Mouse (Mus musculus) 3T3-L1 (cell line): ENCODE data around the gene Stx18.
A peak's percentile ranks its signal among the peaks of the same experiment; 100 is the strongest.

Source experiments
- DNase-seq: peaks from one replicate; pipeline ENCODE4 v3.0.0-alpha.2; 2015; ENCODE audit warnings: low read depth, low spot score

Gene Stx18

DNA sequence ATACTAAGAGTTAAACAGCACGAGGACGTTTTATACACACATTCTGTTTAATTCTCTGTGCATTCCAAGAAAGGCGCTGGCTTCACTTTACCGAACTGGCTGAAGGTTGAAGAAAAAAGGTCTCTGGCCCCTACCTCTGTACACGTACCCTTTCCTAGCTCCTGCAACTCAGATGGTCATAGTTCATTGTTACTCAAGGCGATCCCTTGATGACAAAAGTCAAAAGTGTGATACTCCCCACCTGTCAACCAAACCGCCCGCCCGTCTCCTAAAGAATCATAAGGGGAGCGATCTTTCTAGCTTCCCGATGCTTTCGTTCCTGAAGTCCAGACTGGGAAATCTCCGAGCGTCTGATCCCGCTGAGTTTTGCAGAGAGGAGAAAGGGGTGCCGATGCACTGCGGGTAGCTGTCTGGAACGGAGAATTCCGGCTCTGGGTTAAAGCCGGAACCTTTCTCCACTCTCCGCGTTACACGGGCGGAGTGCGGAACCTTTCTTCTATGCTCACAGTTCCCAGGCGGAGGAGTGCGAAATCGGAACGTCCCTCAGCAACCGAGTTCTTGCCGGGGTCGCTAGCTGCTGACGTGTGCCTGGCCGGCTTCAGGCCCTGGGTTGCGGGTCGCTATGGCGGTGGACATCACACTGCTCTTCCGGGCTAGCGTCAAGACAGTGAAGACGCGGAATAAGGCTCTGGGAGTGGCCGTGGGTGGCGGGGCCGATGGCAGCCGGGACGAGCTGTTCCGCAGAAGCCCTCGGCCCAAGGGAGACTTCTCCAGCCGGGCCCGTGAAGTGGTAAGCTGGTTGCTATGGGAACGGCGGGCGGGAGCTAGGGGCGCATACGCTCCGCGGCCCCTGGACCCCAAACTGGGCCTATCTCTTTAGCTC, at the start of gene Stx18:
Gene Stx18, plus strand, starts transcription at position 33 of the 883 bp plus-strand sequence.
- peak; percentile 96 for DNase-seq

DNA sequence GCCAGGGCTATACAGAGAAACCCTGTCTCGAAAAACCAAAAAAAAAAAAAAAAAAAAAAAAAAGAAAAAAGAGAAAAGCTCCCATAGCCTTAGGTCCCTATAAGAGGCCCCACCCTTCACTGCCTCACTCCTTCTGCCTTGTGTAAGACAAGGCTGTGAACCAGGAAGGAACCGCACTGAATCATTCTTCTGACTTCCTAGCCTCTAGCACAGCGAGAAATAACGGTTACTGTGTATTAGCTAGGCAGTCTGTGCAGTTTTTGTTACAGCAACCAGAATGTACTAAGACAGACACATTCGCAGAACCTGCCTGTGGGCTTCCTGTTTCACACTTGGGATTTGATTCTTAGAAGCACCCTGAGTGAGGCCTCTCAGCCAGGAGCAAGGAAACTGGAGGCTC, 46.2 kb upstream of the Stx18 start:
- DNase-seq: peak; percentile 23

DNA sequence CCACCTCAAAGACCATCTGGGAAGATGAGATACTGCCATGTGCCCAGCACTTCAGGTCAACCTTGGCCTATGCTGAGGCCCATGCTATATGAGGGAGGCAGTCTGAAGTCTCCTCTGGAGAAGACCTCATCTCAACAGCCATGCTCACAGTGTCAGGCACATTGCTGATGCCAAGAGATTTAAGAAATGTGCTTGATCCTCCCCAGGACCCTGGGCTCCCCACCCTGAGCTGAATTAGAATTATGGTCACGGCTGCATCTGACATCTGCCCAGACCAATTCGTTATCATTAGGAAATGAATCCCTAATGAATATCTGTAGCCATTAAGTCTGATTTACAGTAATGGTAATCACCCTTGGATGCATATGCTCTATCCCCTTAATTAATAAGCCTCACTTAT, 39.7 kb upstream of the Stx18 start:
- DNase-seq: no peak

DNA sequence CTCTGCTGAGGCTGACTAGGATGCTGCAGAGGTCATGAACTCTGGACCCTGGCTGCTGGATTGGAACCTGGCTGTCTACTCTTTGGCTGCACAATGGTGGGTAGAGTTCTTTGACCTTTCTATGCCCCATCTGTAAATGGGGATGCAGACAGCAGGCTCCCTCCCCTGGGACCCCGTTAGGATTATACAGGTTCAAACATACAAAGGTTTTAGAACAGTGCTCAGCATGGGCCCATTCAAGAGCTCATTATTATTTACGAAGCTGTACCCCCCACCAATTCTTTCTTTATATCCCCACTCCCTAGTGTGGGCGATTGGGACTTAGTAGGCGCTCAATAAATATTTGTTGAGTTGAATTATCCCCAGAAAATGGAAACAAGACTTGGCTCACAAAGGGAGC, 36.0 kb upstream of the Stx18 start:
- no peak for DNase-seq

DNA sequence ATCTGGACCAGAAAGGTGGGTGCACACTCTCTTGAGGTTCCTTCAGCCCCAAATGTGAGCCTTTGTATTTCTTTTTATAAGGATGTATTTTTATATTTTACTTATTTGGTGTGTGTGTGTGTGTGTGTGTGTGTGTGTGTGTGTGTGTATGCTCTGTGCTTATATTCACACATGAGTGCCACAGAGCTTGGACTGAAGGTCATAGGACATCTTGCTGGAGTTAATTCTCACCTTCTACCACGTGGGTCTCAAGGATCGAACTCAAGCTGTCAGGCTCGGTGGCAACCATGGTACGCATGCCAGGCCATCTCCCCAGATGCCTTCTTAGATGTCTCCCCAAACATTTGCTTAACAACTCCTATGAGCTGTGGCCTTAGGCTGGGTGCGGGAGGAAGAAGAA, 33.8 kb upstream of the Stx18 start:
- no peak for DNase-seq

DNA sequence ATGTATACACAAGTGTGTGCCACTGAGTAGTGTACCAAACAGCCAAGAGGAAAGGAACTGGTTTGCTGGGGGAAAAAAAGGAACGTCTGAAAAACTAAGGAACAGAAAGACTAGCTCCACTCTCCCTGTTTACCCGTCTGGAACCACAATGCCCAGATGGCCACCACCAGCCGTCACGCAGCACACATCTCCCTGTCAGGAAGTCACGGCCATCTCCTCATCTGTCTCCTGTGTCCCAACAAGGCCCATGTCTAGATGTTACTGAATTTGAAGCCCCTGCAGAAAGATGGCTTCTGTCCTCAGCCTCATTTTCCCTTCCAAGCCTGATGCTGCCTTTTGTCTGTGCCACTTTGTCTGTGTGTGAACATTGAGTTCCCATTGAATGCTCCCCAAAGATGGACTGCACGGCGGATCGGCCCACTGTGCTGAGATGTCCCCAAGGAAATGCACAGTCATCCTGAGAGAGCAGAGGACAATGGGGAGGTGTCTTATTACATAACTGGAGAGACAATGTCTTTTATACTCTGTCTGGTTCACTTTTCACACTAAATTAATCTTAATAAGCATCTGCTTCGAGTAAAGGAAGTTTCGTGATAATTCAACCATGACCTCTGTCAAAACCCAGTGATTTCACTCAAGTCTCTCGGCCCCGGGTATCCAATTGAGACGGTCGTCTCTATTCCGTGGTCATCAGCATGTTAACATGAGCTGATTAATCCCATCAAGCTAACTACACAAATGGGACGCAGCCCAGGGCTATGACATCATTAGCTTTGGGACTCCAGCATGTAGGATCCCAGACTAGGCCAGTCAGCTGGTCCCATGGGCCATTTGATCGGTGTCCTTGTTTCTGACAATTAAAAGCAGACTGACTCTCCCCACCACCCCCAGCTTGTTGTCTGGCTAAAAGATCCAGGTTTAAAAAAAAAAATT, 31.9 kb upstream of the Stx18 start:
- DNase-seq: no peak

DNA sequence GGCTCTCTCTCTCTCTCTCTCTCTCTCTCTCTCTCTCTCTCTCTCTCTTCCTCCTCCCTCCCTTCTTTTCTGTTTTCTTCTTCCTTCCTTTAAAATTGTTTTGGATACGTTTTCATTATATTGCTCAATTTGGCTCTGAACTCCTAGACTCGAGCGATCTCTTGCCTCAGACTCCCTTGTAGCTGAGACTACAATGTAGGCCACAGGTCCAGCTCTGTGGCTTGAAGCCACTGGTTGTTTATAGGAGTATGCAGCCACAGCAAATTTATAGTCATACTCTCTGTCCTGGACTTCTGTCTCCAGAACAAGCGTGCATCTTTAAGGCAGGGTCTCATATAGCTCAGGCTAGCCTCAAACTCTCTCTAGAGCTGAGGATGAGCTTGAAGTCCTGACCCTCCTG, 29.5 kb upstream of the Stx18 start:
- DNase-seq: no peak

DNA sequence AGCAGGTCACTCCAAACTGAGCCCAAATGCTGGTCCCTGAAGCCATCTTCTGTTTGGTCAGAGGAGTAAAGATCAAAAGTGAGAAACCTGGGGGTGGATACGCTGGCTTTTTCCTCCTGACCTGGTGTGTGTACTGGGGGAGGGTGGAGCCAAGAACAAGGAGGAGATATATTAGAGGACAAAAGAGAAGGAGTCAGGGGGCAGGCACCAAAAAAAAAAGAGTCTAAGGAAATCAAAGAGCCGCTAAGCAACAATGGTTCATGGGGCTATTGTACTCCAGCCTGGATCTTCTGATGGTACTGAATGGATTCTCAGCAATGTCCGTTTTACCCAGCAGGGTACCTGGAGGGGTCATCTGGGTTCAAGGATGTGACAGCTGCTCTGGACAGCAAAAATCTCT, 23.6 kb upstream of the Stx18 start:
- DNase-seq: no peak

DNA sequence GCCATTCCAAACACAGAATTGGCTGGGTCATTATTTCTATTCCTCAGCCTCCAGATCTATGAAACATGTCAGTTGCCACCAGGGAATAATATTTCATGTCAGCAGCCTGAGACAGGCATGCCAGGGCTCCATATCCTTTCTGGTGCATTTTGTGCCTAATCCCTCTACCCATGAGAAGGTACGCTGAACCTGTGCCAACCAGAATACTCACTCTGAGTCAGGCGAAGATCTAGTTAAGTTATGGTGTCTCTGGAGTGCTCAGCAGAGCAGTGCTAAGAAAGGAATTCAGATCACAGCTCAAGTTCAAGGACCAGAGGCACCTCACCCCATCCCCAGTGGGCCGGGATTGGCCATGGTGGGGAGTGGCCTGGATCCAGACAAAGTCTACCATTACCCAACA, 21.6 kb upstream of the Stx18 start:
- DNase-seq: peak; percentile 91

DNA sequence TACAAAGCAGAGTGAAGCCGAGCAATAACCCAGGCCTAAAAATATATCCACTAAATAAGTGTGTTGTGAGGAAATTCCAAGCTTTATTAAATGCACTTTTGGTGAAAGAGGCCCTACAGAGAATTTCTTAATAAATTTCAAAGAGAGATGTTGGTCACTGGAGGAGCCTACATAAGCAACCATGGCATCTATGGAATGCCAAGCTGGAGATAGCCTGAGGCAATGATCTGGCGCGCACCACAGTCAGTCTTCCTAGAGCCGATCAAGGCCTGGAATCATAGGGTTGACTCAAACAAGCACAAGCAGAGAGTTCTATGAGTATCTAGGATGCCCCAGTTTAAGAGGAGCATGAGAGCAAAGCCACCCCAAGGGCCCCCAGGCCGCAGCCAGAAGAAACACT, 10.9 kb upstream of the Stx18 start:
- DNase-seq: peak; percentile 86

DNA sequence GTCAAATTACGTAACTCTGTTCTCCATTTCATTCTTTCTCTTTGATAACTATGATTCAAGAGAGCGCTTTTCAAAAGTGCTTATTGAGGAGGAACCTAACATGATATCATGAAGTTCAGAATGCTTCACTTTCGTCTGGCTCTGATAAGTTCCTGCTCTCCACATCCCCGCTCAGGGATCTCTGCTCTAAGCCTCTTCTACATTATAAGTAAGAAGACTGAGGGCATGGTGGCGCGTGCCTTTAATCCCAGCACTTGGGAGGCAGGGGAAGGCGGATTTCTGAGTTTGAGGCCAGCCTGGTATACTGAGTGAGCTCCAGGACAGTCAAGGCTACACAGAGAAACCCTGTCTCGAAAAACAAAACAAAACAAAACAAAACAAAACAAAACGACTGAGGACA, 268 bp upstream of the Stx18 start:
- DNase-seq: peak; percentile 18

DNA sequence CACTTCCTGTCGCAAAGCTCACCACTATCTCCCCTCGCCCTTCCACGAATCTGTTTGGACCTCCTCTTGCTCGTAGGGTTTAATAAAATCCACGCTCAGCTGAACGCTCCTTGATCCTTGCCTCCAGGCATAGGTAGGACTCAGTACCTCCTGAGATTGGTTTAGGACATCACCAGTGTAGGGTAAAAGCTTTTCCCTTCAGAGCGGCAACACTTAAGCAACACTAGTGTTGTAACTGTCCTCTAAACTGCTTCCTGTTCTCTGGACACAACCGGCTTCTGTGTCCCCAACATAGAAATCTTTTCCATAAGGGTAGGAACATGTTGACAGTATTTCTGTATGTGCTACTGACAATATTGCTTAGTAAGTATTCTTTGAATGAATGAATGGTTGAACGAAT, 1.3 kb downstream of the Stx18 start:
- DNase-seq: no peak

DNA sequence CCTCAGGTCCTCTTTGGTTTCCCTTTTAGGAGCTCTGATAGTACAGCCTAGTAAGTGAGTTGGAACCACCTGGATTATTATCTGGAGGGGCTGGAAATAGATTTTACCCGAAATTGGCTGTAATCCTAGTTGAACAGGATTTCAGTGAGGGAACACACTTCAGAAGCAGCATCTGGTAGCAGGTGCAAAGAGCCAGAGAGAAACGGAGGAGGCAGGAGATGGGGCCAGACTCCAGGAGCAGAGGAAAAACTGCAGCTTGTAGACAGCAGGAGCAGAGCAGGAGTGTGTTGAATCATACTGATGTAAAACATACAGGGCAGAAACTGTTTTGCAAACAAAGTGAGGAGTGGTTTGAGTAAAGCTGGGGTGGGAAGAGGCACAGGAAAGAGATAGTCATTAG, 6.4 kb downstream of the Stx18 start:
- DNase-seq: no peak

DNA sequence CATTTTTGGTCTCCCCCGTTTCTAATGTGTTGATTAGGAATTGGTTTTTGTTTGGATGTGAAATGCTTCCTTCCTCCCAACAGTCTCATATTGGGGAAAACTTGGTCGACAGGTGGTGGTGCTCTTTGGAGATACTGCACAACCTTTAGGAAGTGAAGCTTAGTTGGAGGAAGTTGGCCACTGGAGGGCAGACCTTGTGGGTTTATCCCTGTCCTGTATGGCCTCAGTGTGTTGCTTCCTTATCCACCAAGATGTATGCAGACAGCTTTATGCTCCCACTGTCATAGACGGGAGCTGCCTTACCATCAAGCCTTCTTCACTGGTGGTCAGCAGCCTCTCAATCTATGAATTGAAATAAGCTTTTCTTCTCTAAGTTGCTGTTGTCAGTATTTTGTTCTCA, 9.6 kb downstream of the Stx18 start:
- peak; percentile 9 for DNase-seq

DNA sequence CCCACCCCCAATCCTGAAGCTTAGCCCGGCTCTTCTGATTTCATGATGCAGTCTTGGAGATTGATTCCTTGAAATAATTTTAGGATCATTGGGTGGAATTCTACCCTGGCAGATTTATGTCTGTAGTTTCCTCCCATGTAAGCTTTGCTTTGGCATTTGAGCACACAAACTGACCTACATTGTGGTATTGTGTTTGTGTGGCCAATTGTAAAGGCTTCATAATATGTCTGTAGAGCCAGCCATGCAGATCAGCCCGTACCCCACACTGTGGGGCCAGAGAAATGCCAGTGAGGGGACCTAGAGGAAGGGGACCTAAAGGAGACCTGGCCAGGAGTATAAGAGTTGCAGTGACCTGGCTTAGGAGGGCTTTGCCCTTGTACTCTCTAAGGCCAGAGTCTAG, 22.5 kb downstream of the Stx18 start:
- no peak for DNase-seq

DNA sequence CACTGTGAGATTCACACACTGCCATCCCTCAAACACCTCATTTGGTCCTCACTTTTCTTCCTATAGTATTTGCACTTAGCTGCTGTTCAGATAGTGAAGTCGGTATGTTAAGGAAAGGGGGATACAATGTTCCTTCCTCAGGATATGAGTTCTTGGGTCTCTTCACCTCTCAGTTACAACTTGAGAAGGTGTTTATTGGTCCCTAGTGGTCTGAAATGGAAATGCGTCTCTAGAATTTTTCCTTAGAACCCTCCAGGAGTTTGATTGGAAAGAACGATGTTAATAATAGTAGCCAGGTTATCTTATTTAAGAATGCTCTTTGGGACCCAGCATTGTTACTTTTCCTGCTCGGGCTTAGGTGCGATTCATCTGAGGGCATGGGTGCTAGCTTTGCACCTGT, 24.2 kb downstream of the Stx18 start:
- peak; percentile 74 for DNase-seq

DNA sequence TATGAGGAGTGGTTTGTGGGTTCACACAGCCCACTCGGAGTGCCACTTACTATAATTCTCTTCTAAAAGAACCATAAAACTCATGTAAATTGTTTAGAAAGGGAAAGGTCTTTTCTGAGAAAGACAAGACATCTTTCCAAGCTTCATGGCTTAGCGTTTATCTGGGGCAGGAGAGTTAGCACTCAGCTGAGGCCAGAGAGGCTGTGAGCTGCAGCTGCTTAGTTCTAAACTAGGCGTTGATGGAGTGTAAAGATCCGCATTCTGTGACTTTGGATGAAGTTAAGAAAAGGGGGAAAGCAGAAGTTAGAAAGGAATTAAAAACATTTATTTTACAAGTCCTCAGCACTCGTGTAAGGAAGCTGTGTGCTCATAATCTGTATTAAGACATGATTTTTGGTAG, 24.8 kb downstream of the Stx18 start:
- DNase-seq: no peak

DNA sequence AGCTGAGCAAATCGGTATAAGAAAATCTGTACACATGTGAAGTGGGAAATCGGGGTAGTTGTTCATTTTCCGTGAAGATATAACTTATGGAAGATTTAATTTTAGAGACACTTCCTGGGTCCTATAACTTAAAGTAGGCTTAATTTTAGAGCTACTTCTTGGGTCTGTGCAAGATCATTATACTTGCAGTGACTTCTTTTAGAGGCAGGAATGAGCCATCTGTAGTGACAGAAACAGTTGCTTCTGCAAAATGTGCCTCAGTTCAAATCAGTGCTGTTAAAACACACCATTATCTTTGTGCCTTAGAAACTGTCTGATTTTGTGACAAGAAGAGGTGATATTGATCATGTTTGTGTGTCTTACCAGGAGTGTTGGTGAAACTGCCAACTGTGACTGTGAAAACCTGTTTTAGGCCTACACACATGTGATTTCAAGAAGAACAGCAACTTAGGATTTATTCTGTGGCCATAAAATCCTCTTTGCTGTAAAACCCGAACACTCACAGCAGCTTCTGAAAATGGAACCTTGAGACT, 25.6 kb downstream of the Stx18 start:
- DNase-seq: no peak

DNA sequence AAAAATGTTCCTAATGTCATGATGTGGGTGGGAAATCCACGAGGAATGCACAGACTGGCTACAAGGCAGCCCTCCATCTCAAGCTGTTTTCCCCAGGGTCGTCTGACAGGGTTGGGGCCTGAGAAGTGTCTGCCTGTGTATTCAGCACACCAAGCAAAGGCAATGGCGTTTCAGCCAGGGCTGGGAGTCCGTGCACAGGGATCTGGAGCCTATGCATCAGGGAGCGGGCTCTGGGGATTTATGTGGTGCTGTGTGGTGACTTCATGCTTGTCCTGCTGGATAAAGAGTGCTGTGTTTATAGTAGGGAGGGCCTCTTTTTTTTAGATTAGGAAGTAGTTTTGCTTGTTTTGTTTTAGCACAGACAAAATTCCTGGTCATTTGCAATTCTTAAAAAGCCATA, 26.2 kb downstream of the Stx18 start:
- DNase-seq: no peak

DNA sequence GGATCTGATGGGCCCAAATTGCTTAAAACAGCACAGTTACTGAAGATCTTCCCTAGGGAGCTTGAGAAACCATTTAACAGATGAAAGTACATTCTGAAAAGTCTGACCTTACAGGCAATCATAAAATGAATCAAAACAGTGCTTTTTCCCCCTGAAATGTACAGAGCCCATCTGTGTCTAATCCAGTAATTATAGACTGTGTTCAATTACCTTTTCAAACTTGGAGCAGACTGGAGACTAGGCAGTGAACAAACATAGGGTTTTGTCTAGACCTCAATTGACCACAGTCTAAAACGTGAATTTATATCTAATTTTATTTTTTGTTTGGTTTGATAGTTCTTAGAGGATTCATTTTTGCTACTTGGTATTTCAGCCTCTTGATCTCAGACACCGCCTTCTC, 26.9 kb downstream of the Stx18 start:
- DNase-seq: no peak

DNA sequence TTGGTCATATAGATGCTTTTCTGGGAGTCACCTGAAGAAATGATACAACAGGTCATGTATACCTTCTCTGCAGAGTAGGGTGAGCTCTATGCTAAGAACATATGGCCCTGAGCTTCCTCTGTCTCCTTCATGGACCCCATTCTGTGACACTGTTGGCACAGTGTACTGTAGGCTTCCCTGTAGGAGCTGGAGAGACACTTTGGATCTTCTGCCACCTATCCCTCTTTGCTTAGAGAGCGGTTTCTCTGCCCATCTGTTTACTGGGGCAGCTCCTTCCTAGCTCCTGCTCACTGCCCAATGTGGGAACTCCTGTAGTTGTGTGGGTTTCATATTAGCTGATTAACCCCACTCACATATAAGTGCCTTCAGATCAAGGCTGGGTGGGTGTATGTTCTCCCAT, 28.1 kb downstream of the Stx18 start:
- DNase-seq: no peak

DNA sequence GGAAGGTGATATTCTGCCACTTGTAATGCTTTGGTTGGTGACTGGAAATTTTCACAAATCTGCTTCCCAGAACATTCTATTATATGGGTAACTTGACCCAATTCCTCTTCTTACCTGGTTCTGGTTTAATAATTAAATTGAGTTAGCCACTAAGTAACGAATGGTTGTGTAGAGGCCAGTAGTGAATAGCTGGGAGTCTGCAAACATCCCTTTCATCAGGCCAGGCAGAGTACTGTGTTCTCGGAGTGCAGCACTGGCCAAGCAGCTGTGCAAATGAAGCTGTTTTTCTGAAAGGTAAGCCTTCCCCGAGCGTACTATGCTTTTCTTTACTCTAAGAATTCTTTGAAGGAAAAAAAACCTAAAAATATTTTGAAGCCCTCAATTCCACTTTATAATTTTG, 37.8 kb downstream of the Stx18 start:
- no peak for DNase-seq

DNA sequence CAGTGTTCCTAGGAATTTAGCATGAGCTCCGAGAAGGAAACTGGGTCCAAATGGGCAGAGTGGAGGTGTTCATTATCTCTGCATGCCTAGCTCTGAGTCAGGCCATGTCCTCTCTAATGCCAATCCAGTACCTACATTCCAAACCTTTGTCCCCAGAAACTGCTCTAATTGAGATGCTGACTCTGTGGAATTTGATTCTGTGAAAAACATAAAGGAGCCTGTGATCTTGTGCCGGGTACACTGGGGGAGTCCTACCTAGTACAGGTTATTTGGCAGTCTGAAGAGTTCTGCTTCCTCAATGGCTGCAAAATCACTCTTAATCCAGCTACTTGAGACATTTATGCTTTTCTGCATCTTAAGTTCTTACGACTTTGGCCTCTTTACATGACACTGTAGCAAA, 40.0 kb downstream of the Stx18 start:
- DNase-seq: no peak
